Mouse (Mus musculus) kidney, postnatal 0 days (tissue): ENCODE results near the gene Acot6. TPM values are rescaled to one million over a fixed set of nuclear protein-coding genes. Genes with fewer than 3 reads are reported as not detected.
"Not testable (repeated sequence)": the region's sequence is repeated elsewhere in the genome, so short reads cannot be mapped to it uniquely, and the experiment has no call there.

Experiments
- ATAC-seq: fragments of 200-750 bp; cut with Nextera tagmentation; replicated peaks from 2 replicates; pipeline ENCODE4 v1.8.0; 2017; ENCODE audit warnings: low read depth, moderate number of reproducible peaks, moderate TSS enrichment, moderate library complexity; ENCODE audit not compliant: low FRiP score
- DNase-seq: peaks from one replicate; pipeline ENCODE4 v3.0.0-alpha.2; 2016; ENCODE audit warnings: low spot score
- H3K27ac ChIP-seq: fragments of 300-500 bp; sonication (generic); 2 replicates; pipeline ENCODE4 v1.5.1; 2014; ENCODE audit warnings: mild to moderate bottlenecking
- H3K27me3 ChIP-seq: fragments of 300-500 bp; sonication (generic); 2 replicates; pipeline ENCODE4 v1.6.1; 2014; ENCODE audit warnings: low read length, mixed read lengths; ENCODE audit not compliant: insufficient read depth
- H3K36me3 ChIP-seq: fragments of 300-500 bp; sonication (generic); 2 replicates; pipeline ENCODE4 v1.6.1; 2014; ENCODE audit warnings: low read length, mixed read lengths; ENCODE audit not compliant: insufficient read depth
- H3K4me1 ChIP-seq: fragments of 300-500 bp; sonication (generic); replicated peaks from 2 replicates; pipeline ENCODE4 v1.6.1; 2014; ENCODE audit warnings: antibody characterized with exemption, low read length, mixed read lengths; ENCODE audit not compliant: insufficient read depth
- H3K4me2 ChIP-seq: fragments of 300-500 bp; sonication (generic); 2 replicates; pipeline ENCODE4 v1.6.1; 2014; ENCODE audit warnings: mild to moderate bottlenecking, low read length, moderate library complexity, mixed read lengths
- H3K4me3 ChIP-seq: fragments of 300-500 bp; sonication (generic); replicated peaks from 2 replicates; pipeline ENCODE4 v1.5.1; 2014; ENCODE audit warnings: low read depth, low read length
- H3K9ac ChIP-seq: fragments of 300-500 bp; sonication (generic); 2 replicates; pipeline ENCODE4 v1.6.1; 2014; ENCODE audit warnings: low read depth, low read length
- H3K9me3 ChIP-seq: fragments of 300-500 bp; sonication (generic); replicated peaks from 2 replicates; pipeline ENCODE4 v1.6.1; 2016; ENCODE audit warnings: low read length, inconsistent platforms, mixed read lengths
- CTCF ChIP-seq: IDR thresholded peaks from 2 replicates; pipeline ENCODE4 v1.5.1; 2016; ENCODE audit warnings: antibody characterized with exemption, low read depth, mild to moderate bottlenecking, moderate library complexity
- WGBS: fragments of 180-500 bp; shearing (Covaris S2); extraction: QIAGEN DNeasy Blood & Tissue Kit; methylation state at CpG from one replicate; pipeline ENCODE4 v1.1.7; 2014; 5-methylcytosine and 5-hydroxymethylcytosine counted together
- polyA plus RNA-seq: library from polyadenylated mRNA; unstranded; fragments of >200 nt; fragmentation: Nextera tagmentation; extraction: Ambion mirVana; gene quantifications from 2 replicates; pipeline ENCODE4 v1.2.1, GENCODE M21; 2015

The Acot6 gene
- polyA plus RNA-seq, 1 experiment from 2014 or later: 2.0 TPM

GRCm38 (mm10) chr12:84068296-84068695, 32.2 kb upstream of the Acot6 start:
- 67% methylated on average over 8 of the region's 8 CpGs for WGBS
- ATAC-seq (no peak), DNase-seq (no peak)
- H3K4me1 ChIP-seq: no peaks in the 10 kb centered on the region
- no peak overlapping the region for H3K4me2 ChIP-seq
- H3K9me3 ChIP-seq: no peaks in the 10 kb centered on the region
- no peak overlapping the region for H3K27ac ChIP-seq
- H3K4me3 ChIP-seq: no peak overlapping the region
- TF ChIP-seq CTCF: no peak
- H3K27me3 ChIP-seq: no peaks in the 10 kb centered on the region
- no peak overlapping the region for H3K9ac ChIP-seq
- no peaks in the 10 kb centered on the region for H3K36me3 ChIP-seq

- Histone ChIP-seq H3K4me1 (no peaks in the 10 kb centered on the region), H3K27ac (no peak within 1 kb of the TSS), H3K36me3 (no peaks in the 10 kb centered on the region), H3K4me2 (peak within 1 kb of the TSS; percentile 52), H3K9ac (0 out of 2 replicates have a peak within 1 kb of the TSS, but pooled peaks have one; percentile 27), H3K27me3 (no peaks in the 10 kb centered on the region), H3K4me3 (peak within 1 kb of the TSS; percentile 29), H3K9me3 (no peaks in the 10 kb centered on the region)
- no peak for TF ChIP-seq CTCF
- DNase-seq (no peak), ATAC-seq (no peak)
- 41% methylated on average over 9 of the region's 9 CpGs for WGBS
Measured at GRCm38 (mm10) chr12:84068986-84069385, 31.5 kb upstream of the Acot6 start, which contains the start of gene Acot5. Gene Acot5, plus strand, starts transcription at chr12:84069325.

DNA sequence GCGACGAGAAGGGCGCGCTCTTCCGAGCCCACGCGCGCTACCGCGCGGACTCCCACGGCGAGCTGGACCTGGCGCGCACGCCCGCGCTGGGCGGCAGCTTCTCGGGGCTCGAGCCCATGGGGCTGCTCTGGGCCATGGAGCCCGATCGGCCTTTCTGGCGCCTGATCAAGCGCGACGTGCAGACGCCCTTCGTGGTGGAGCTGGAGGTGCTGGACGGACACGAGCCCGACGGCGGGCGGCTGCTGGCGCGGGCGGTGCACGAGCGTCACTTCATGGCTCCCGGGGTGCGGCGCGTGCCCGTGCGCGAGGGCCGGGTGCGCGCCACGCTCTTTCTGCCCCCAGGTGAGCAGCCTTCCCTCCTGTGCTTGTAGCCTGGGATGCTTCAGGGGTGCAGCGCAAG, 30.9 kb upstream of the Acot6 start:
- 2% methylated on average over 39 of the region's 52 CpGs for WGBS
- not testable (repeated sequence) for H3K27ac ChIP-seq, H3K27me3 ChIP-seq, H3K4me1 ChIP-seq, DNase-seq, H3K36me3 ChIP-seq, H3K9me3 ChIP-seq
- Histone ChIP-seq H3K9ac (0 out of 2 replicates have a peak overlapping the region, but pooled peaks have one; percentile 27), H3K4me2 (peak overlapping the region; percentile 52), H3K4me3 (peak overlapping the region; percentile 29)
- 0 out of 2 replicates have a peak, but pooled peaks have one; percentile 13 for ATAC-seq

GRCm38 (mm10) chr12:84071696-84072095, 28.8 kb upstream of the Acot6 start:
- no peak for TF ChIP-seq CTCF
- no peak for ATAC-seq
- H3K4me1 ChIP-seq: no peaks in the 10 kb centered on the region

GRCm38 (mm10) chr12:84077371-84077990, 23.0 kb upstream of the Acot6 start:
- ATAC-seq (no peak), DNase-seq (no peak)
- TF ChIP-seq CTCF: no peak
- no peaks in the 10 kb centered on the region for H3K9me3 ChIP-seq
- no peak overlapping the region for H3K4me2 ChIP-seq
- no peaks in the 10 kb centered on the region for H3K36me3 ChIP-seq
- no peak overlapping the region for H3K4me3 ChIP-seq
- no peak overlapping the region for H3K27ac ChIP-seq
- no peaks in the 10 kb centered on the region for H3K4me1 ChIP-seq
- no peaks in the 10 kb centered on the region for H3K27me3 ChIP-seq
- H3K9ac ChIP-seq: no peak overlapping the region
- 89% methylated on average over 4 of the region's 4 CpGs for WGBS

More at GRCm38 (mm10) chr12:84071696-84072095, 28.8 kb upstream of the Acot6 start:
- Histone ChIP-seq H3K27ac (no peak overlapping the region), H3K9ac (no peak overlapping the region), H3K27me3 (no peaks in the 10 kb centered on the region), H3K4me2 (no peak overlapping the region), H3K9me3 (no peaks in the 10 kb centered on the region), H3K36me3 (no peaks in the 10 kb centered on the region), H3K4me3 (no peak overlapping the region)
- 77% methylated on average over 2 of the region's 2 CpGs for WGBS
- DNase-seq: no peak

DNA sequence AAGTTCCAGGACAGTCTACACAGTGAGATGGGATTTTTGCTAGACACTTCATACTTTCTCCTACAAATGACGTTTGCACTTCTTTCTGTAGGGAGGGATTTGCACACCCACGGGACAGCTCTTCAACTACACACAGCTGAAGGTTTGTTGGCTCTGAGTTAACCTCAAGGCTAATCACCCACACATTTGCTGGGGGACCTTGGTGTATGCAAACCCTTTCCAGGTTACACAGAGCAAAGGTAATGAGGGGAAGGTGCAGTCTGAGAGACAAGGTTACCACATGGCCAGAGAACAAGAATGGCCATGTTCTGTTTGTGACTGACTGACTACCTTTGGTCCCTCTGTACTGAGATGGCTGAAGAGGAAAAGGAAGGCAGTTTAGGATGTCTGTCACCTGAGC, 16.6 kb upstream of the Acot6 start:
- H3K9ac ChIP-seq: no peak overlapping the region
- WGBS: 80% methylated on average over 2 of the region's 2 CpGs
- DNase-seq: no peak
- TF ChIP-seq CTCF: no peak
- no peaks in the 10 kb centered on the region for H3K36me3 ChIP-seq
- H3K27ac ChIP-seq: no peak overlapping the region
- H3K27me3 ChIP-seq: no peaks in the 10 kb centered on the region
- no peaks in the 10 kb centered on the region for H3K9me3 ChIP-seq
- no peak overlapping the region for H3K4me2 ChIP-seq
- no peak overlapping the region for H3K4me3 ChIP-seq
- no peaks in the 10 kb centered on the region for H3K4me1 ChIP-seq
- ATAC-seq: no peak

DNA sequence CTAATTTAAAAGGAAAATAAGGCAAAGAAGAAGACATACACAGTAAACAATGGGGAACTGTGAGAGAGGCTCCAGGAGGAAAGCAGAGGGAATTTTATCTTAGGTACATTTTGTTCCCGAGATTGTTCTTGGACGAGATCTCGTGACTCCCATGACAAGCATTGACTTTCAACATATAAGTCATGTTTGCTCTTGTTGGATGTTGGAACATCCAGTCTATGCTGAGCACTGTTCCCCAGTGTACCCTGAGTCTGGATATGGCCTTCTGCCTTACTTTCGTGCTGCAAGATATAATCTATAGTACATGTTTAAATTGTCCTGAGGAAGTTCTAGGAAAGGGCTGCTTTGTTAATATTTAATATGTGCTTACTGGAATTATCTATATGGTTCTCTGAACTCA, 15.9 kb upstream of the Acot6 start:
- Histone ChIP-seq H3K4me1 (no peaks in the 10 kb centered on the region), H3K4me2 (no peak overlapping the region), H3K36me3 (no peaks in the 10 kb centered on the region), H3K27me3 (no peaks in the 10 kb centered on the region), H3K4me3 (no peak overlapping the region), H3K9me3 (no peaks in the 10 kb centered on the region), H3K27ac (no peak overlapping the region), H3K9ac (no peak overlapping the region)
- DNase-seq: no peak
- no peak for TF ChIP-seq CTCF
- ATAC-seq: no peak
- 81% methylated on average over 4 of the region's 4 CpGs for WGBS

DNA sequence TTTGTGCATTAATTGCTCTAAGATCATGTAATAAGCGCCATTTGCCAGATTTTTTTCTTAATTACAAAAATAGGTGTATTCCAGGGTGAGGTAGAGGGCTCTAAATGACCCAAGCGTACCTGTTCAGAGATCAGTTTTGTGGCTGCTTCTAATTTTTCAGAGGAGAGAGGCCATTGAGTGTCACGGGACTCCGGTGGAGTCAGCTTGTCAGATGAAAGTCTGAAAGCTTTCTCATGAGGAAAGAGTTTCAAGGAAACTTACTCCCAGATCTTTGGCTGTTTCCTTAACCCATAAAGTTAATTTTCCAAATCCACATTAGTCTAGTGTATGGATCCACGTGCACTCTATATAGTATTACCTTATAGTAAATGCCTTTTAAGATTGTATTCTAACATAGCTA, 5.8 kb upstream of the Acot6 start:
- ATAC-seq, DNase-seq, H3K27ac ChIP-seq, H3K9ac ChIP-seq, H3K4me1 ChIP-seq, H3K27me3 ChIP-seq, H3K4me2 ChIP-seq, H3K9me3 ChIP-seq, H3K36me3 ChIP-seq, H3K4me3 ChIP-seq: not testable (repeated sequence)
- 87% methylated on average over 5 of the region's 5 CpGs for WGBS
